Mouse (Mus musculus) erythroblast, embryonic 14.5 days (primary cell): ENCODE results near the gene Abca3. TPM values are rescaled to one million over a fixed set of nuclear protein-coding genes. Genes with fewer than 3 reads are reported as not detected.
"Not testable (repeated sequence)": the region's sequence is repeated elsewhere in the genome, so short reads cannot be mapped to it uniquely, and the experiment has no call there.

Experiments used
- H3K27me3 ChIP-seq: 2 replicates; pipeline ENCODE4 v1.6.1; 2012; ENCODE audit warnings: inconsistent platforms; ENCODE audit not compliant: control insufficient read depth
- H3K36me3 ChIP-seq: 2 replicates; pipeline ENCODE4 v1.6.1; 2012; ENCODE audit warnings: mild to moderate bottlenecking, inconsistent platforms; ENCODE audit not compliant: control insufficient read depth
- H3K4me1 ChIP-seq: 2 replicates; pipeline ENCODE4 v1.6.1; 2012; ENCODE audit warnings: inconsistent platforms; ENCODE audit not compliant: control insufficient read depth
- H3K4me3 ChIP-seq: replicated peaks from 2 replicates; pipeline ENCODE3; 2012; ENCODE audit warnings: moderate library complexity, mild to moderate bottlenecking, inconsistent platforms
- H3K9me3 ChIP-seq: 2 replicates; pipeline ENCODE4 v1.6.1; 2012; ENCODE audit warnings: low read length, inconsistent platforms, mixed read lengths; ENCODE audit not compliant: control insufficient read depth
- GATA1 ChIP-seq: IDR thresholded peaks from 2 replicates; pipeline ENCODE4 v1.6.1; 2012; ENCODE audit warnings: low read length, inconsistent platforms, mixed read lengths
- TAL1 ChIP-seq: IDR thresholded peaks from 3 replicates; pipeline ENCODE4 v1.6.1; 2012; ENCODE audit warnings: low read length, inconsistent platforms, mixed read lengths
- polyA plus RNA-seq: library from polyadenylated mRNA; stranded (reverse); fragments of >175 nt; gene quantifications from 2 replicates; pipeline ENCODE4 v1.2.3, GENCODE M21; 2012

Gene Abca3
- polyA plus RNA-seq, 1 experiment, result 1.7 TPM

GRCm38 (mm10) chr17:24443409-24443808 is 91.7 kb downstream of the Abca3 start:
- TF ChIP-seq TAL1 (no peak), GATA1 (no peak)
- Histone ChIP-seq H3K36me3 (peaks cover 100% of the 10 kb centered on the region), H3K4me1 (no peaks in the 10 kb centered on the region; the same call in 1 of the 2 replicates), H3K9me3 (no peaks in the 10 kb centered on the region), H3K4me3 (no peak overlapping the region), H3K27me3 (no peaks in the 10 kb centered on the region; the same call in 1 of the 2 replicates)

GRCm38 (mm10) chr17:24446590-24446989 is 94.8 kb downstream of the Abca3 start:
- Histone ChIP-seq H3K4me1 (peaks cover 23% of the 10 kb centered on the region), H3K36me3 (peaks cover 100% of the 10 kb centered on the region), H3K4me3 (no peak overlapping the region), H3K27me3 (no peaks in the 10 kb centered on the region; the same call in 1 of the 2 replicates), H3K9me3 (no peaks in the 10 kb centered on the region)
- TF ChIP-seq TAL1 (no peak), GATA1 (no peak)

GRCm38 (mm10) chr17:24449507-24449906 is 97.8 kb downstream of the Abca3 start:
- H3K36me3 ChIP-seq, result peaks cover 88% of the 10 kb centered on the region
- no peak for TF ChIP-seq GATA1
- TF ChIP-seq TAL1, result no peak
- H3K4me3 ChIP-seq, result no peak overlapping the region
- H3K9me3 ChIP-seq, result no peaks in the 10 kb centered on the region
- peaks cover 49% of the 10 kb centered on the region for H3K4me1 ChIP-seq
- H3K27me3 ChIP-seq, result no peaks in the 10 kb centered on the region; the same call in 1 of the 2 replicates

DNA sequence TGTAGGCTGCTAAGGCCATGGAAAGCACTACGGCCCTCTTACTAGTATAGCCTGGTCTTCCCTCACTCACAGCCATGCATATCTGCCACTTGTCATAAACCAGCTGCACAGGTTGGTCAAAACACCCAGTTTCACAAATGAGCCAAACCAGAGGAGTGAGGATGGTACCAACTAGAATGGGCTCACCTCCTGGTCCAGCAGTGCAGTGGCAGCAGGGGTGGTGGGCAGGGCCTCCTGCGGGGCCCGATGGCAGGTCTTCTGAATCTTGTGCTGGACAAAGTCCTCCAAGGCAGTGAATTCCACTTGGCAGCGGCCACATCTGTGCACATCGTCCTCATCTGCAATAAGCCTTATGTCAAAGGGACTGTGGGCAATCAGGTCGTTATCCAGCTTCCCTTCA is 99.5 kb downstream of the Abca3 start:
- Histone ChIP-seq H3K4me1 (peaks cover 53% of the 10 kb centered on the region), H3K9me3 (no peaks in the 10 kb centered on the region), H3K36me3 (peaks cover 76% of the 10 kb centered on the region), H3K27me3 (no peaks in the 10 kb centered on the region; the same call in 1 of the 2 replicates), H3K4me3 (no peak overlapping the region)
- TF ChIP-seq TAL1 (no peak), GATA1 (no peak)

DNA sequence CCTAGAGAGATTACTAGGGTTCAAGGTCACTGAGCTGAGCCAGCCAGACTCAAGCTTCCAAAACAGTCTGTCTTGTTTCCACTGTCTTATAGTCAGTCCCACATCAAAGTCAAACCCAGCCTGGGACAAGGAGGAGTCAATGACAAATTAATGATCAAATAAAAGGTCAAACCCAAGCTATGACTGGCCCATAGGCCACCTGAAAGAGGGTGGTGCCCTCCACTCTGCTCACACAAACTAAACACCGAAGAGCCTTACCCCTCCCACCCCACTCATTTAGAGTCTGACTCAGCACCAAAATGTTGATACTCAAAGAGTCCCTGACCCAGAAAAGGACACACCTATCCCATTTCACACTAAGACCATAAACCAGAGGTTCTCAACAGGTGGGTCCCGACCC is 101.6 kb downstream of the Abca3 start:
- H3K9me3 ChIP-seq, result no peaks in the 10 kb centered on the region
- TF ChIP-seq GATA1 (no peak), TAL1 (no peak)

GRCm38 (mm10) chr17:24454218-24454755 is 102.5 kb downstream of the Abca3 start:
- H3K4me1 ChIP-seq, result peaks cover 59% of the 10 kb centered on the region
- TF ChIP-seq GATA1, result no peak
- TF ChIP-seq TAL1, result no peak
- peak overlapping the region; percentile 78 for H3K4me3 ChIP-seq
- H3K9me3 ChIP-seq, result no peaks in the 10 kb centered on the region
- H3K36me3 ChIP-seq, result peaks cover 70% of the 10 kb centered on the region
- H3K27me3 ChIP-seq, result no peaks in the 10 kb centered on the region

More for the DNA sequence above, 101.6 kb downstream of the Abca3 start:
- H3K4me1 ChIP-seq, result peaks cover 62% of the 10 kb centered on the region
- H3K4me3 ChIP-seq, result peak overlapping the region; percentile 78
- H3K36me3 ChIP-seq, result peaks cover 74% of the 10 kb centered on the region
- no peaks in the 10 kb centered on the region for H3K27me3 ChIP-seq

DNA sequence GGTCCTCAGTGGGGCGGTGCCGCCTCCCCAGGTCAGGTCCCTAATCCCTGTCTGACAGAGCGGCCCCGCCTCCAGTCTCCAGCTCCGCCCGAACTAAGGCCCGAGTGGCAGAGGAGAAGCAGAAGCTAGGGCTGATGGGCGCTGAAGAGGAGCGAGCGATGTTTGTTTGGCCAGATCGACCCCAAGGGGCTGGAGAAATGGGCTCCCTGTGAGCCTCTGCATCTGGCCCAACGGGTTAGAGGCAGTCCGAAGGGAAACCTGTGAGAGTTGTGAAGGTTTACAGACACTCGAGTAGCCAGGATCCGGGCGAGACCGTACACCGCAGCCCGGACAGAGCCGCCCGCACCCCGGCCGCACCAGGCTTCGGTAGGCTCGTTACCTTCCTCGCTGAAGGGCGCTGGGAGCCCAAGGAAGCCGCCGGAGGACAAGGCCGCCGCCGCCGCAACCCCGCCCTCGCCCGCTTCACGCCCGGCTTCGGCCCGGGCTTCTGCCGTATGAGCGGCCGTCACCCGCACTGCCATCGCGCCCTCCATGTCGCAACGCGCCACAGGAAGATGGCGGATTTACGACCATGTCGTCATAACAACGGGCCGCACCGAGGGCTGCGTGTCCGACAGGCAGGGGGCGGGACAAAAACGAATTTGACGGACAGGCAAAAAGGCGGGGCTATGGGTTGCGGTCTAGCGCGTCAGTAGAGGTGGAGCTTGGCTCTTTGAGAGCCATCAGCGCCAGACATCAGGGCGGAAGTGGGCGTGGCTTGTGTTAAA is 103.2 kb downstream of the Abca3 start:
- TF ChIP-seq GATA1 (no peak; the same call in 1 of the 2 replicates), TAL1 (peak; percentile 61)
- peak overlapping the region; percentile 78 for H3K4me3 ChIP-seq
- no peaks in the 10 kb centered on the region for H3K9me3 ChIP-seq
- H3K36me3 ChIP-seq, result peaks cover 65% of the 10 kb centered on the region
- H3K4me1 ChIP-seq, result peaks cover 54% of the 10 kb centered on the region
- H3K27me3 ChIP-seq, result no peaks in the 10 kb centered on the region

GRCm38 (mm10) chr17:24455523-24456206 is 103.9 kb downstream of the Abca3 start:
- peak overlapping the region; percentile 78 for H3K4me3 ChIP-seq

More at GRCm38 (mm10) chr17:24455523-24456206, 103.9 kb downstream of the Abca3 start:
- Histone ChIP-seq H3K4me1 (peaks cover 52% of the 10 kb centered on the region), H3K36me3 (peaks cover 58% of the 10 kb centered on the region)
- H3K27me3 ChIP-seq, H3K9me3 ChIP-seq: not testable (repeated sequence)

Other genes with a start within 250 kb of the Abca3 start
- 3.3 and 3.7 TPM in 2 replicates for gene Pdpk1, start 201.0 kb upstream of the Abca3 start, polyA plus RNA-seq
- 7.0 and 9.1 TPM in 2 replicates for gene Amdhd2, start 188.2 kb upstream of the Abca3 start, polyA plus RNA-seq
- gene Atp6v0c, start 182.2 kb upstream of the Abca3 start, polyA plus RNA-seq, result 65.8 and 80.2 TPM in 2 replicates
- 0.44 and 0.61 TPM in 2 replicates for gene Tbc1d24, start 146.4 kb upstream of the Abca3 start, polyA plus RNA-seq
- 0.36 and 0.47 TPM in 2 replicates for gene Ntn3, start 142.4 kb upstream of the Abca3 start, polyA plus RNA-seq
- gene Tedc2, start 131.1 kb upstream of the Abca3 start, polyA plus RNA-seq, result 5.8 and 7.7 TPM in 2 replicates
- 14.4 and 15.8 TPM in 2 replicates for gene Ccnf, start 100.5 kb upstream of the Abca3 start, polyA plus RNA-seq
- not detected in 2 replicates for gene Abca17, start 882 bp upstream of the Abca3 start, polyA plus RNA-seq
- gene Rnps1, start 62.6 kb downstream of the Abca3 start, polyA plus RNA-seq, result 18.1 and 24.0 TPM in 2 replicates
- 9.3 and 10.6 TPM in 2 replicates for gene Eci1, start 74.7 kb downstream of the Abca3 start, polyA plus RNA-seq
- 0.15 TPM in 1 of 2 replicates, not detected in the other for gene Dnase1l2, start 91.2 kb downstream of the Abca3 start, polyA plus RNA-seq
- 6.2 and 7.3 TPM in 2 replicates for gene E4f1, start 118.4 kb downstream of the Abca3 start, polyA plus RNA-seq
- 13.0 and 15.1 TPM in 2 replicates for gene Pgp, start 118.4 kb downstream of the Abca3 start, polyA plus RNA-seq
- gene Bricd5, start 121.9 kb downstream of the Abca3 start, polyA plus RNA-seq, result not detected in 2 replicates
- gene Mlst8, start 127.1 kb downstream of the Abca3 start, polyA plus RNA-seq, result 1.4 and 1.7 TPM in 2 replicates
- not detected in 2 replicates for gene Caskin1, start 136.7 kb downstream of the Abca3 start, polyA plus RNA-seq
- gene Traf7, start 176.0 kb downstream of the Abca3 start, polyA plus RNA-seq, result 11.3 and 12.7 TPM in 2 replicates
- gene Rab26, start 182.3 kb downstream of the Abca3 start, polyA plus RNA-seq, result 0.09 TPM in 1 of 2 replicates, not detected in the other
- 0.14 and 0.21 TPM in 2 replicates for gene Pkd1, start 197.9 kb downstream of the Abca3 start, polyA plus RNA-seq